Mouse (Mus musculus): ENCODE data around the gene Cry2.
"Not testable (repeated sequence)": the region's sequence is repeated elsewhere in the genome, so short reads cannot be mapped to it uniquely, and the experiment has no call there.

Gene Cry2

GRCm38 (mm10) chr2:92421723-92422387 is 12.0 kb downstream of the Cry2 start:
- no peak for DNase-seq (ENCODE audit: low read depth)

GRCm38 (mm10) chr2:92411705-92412104 is 22.1 kb downstream of the Cry2 start:
- no peak for DNase-seq (ENCODE audit: low read depth)

GRCm38 (mm10) chr2:92408309-92409045 is 25.4 kb downstream of the Cry2 start:
- no peak for DNase-seq (ENCODE audit: low read depth)

GRCm38 (mm10) chr2:92405687-92406086 is 28.2 kb downstream of the Cry2 start:
- no peak for DNase-seq (ENCODE audit: low read depth)

GRCm38 (mm10) chr2:92404737-92405136 is 29.1 kb downstream of the Cry2 start:
- no peak for DNase-seq (ENCODE audit: low read depth)

- DNase-seq (ENCODE audit: low read depth): no peak
Measured at GRCm38 (mm10) chr2:92403776-92404319, 30.0 kb downstream of the Cry2 start.

GRCm38 (mm10) chr2:92402591-92403326 is 31.1 kb downstream of the Cry2 start:
- DNase-seq (ENCODE audit: low read depth): no peak

- DNase-seq (ENCODE audit: low read depth): no peak
Measured at GRCm38 (mm10) chr2:92401091-92401561, 32.7 kb downstream of the Cry2 start, which contains the start of gene Mapk8ip1. Gene Mapk8ip1 (minus strand): TSS chr2:92401263.

- no peak for DNase-seq (ENCODE audit: low read depth)
Measured at GRCm38 (mm10) chr2:92400682-92401081, 33.2 kb downstream of the Cry2 start.

GRCm38 (mm10) chr2:92399877-92400276 is 34.0 kb downstream of the Cry2 start:
- not testable (repeated sequence) for DNase-seq (ENCODE audit: low read depth)

GRCm38 (mm10) chr2:92397436-92397835 is 36.4 kb downstream of the Cry2 start:
- no peak for DNase-seq (ENCODE audit: low read depth)

GRCm38 (mm10) chr2:92395535-92395934 is 38.3 kb downstream of the Cry2 start:
- DNase-seq (ENCODE audit: low read depth): no peak

GRCm38 (mm10) chr2:92392318-92393264 is 41.3 kb downstream of the Cry2 start:
- DNase-seq (ENCODE audit: low read depth): no peak

GRCm38 (mm10) chr2:92391703-92392317 is 42.0 kb downstream of the Cry2 start:
- no peak for DNase-seq (ENCODE audit: low read depth)

GRCm38 (mm10) chr2:92391116-92391515 is 42.7 kb downstream of the Cry2 start:
- no peak for DNase-seq (ENCODE audit: low read depth)

- DNase-seq (ENCODE audit: low read depth): no peak
Measured at GRCm38 (mm10) chr2:92390206-92390930, 43.5 kb downstream of the Cry2 start.

- DNase-seq (ENCODE audit: low read depth): no peak
Measured at GRCm38 (mm10) chr2:92389645-92390044, 44.2 kb downstream of the Cry2 start.

GRCm38 (mm10) chr2:92388891-92389641 is 44.8 kb downstream of the Cry2 start:
- no peak for DNase-seq (ENCODE audit: low read depth)

GRCm38 (mm10) chr2:92388081-92388517 is 45.7 kb downstream of the Cry2 start:
- no peak for DNase-seq (ENCODE audit: low read depth)
